Mouse (Mus musculus) midbrain, embryonic 15.5 days (tissue): ENCODE data around the gene Klk1. TPM values are rescaled to one million over a fixed set of nuclear protein-coding genes. Genes with fewer than 3 reads are reported as not detected.
"Not testable (repeated sequence)": the region's sequence is repeated elsewhere in the genome, so short reads cannot be mapped to it uniquely, and the experiment has no call there.

ENCODE experiments used
- ATAC-seq: fragments of 200-750 bp; cut with Nextera tagmentation; replicated peaks from 2 replicates; pipeline ENCODE4 v1.8.0; 2017; ENCODE audit warnings: moderate TSS enrichment
- H3K27ac ChIP-seq: fragments of 300-500 bp; sonication (generic); 2 replicates; pipeline ENCODE4 v1.5.1; 2015; ENCODE audit warnings: mild to moderate bottlenecking, inconsistent platforms
- H3K27me3 ChIP-seq: fragments of 300-500 bp; sonication (generic); replicated peaks from 2 replicates; pipeline ENCODE4 v1.6.1; 2015; ENCODE audit warnings: inconsistent platforms
- H3K36me3 ChIP-seq: fragments of 300-500 bp; sonication (generic); replicated peaks from 2 replicates; pipeline ENCODE4 v1.6.1; 2015; ENCODE audit warnings: inconsistent platforms
- H3K4me1 ChIP-seq: fragments of 300-500 bp; sonication (generic); 2 replicates; pipeline ENCODE4 v1.6.1; 2015; ENCODE audit warnings: inconsistent platforms
- H3K4me2 ChIP-seq: fragments of 300-500 bp; sonication (generic); 2 replicates; pipeline ENCODE4 v1.6.1; 2015; ENCODE audit warnings: inconsistent platforms, mild to moderate bottlenecking, moderate library complexity
- H3K4me3 ChIP-seq: fragments of 300-500 bp; sonication (generic); 2 replicates; pipeline ENCODE4 v1.5.1; 2015; ENCODE audit warnings: mild to moderate bottlenecking, inconsistent platforms
- H3K9ac ChIP-seq: fragments of 300-500 bp; sonication (generic); 2 replicates; pipeline ENCODE4 v1.6.1; 2015; ENCODE audit warnings: mild to moderate bottlenecking, inconsistent platforms
- H3K9me3 ChIP-seq: fragments of 300-500 bp; sonication (generic); 2 replicates; pipeline ENCODE4 v1.6.1; 2016; ENCODE audit warnings: inconsistent platforms
- WGBS: fragments of 180-500 bp; shearing (Covaris S2); methylation state at CpG from one replicate; pipeline ENCODE4 v1.1.7; 2015; ENCODE audit warnings: mixed read lengths; 5-methylcytosine and 5-hydroxymethylcytosine counted together
- polyA plus RNA-seq: library from polyadenylated mRNA; unstranded; fragments of >200 nt; fragmentation: Nextera tagmentation; extraction: Ambion mirVana; gene quantifications from 2 replicates; pipeline ENCODE4 v1.2.1, GENCODE M21; 2015

The Klk1 gene
- polyA plus RNA-seq, result not detected in 2 replicates

- H3K4me1 ChIP-seq, result no peaks in the 10 kb centered on the region
- no peaks in the 10 kb centered on the region for H3K9me3 ChIP-seq
- H3K27me3 ChIP-seq, result no peaks in the 10 kb centered on the region
- H3K36me3 ChIP-seq, result no peaks in the 10 kb centered on the region
- H3K4me3 ChIP-seq, result no peak within 1 kb of the TSS
- H3K9ac ChIP-seq, result no peak within 1 kb of the TSS
- no peak within 1 kb of the TSS for H3K4me2 ChIP-seq
- 64% methylated on average over 1 of the region's 1 CpGs for WGBS
- no peak within 1 kb of the TSS for H3K27ac ChIP-seq
- ATAC-seq, result no peak
Observed at GRCm38 (mm10) chr7:44225076-44225475, at the start of gene Klk1. Gene Klk1 (plus strand): TSS chr7:44225360.

DNA sequence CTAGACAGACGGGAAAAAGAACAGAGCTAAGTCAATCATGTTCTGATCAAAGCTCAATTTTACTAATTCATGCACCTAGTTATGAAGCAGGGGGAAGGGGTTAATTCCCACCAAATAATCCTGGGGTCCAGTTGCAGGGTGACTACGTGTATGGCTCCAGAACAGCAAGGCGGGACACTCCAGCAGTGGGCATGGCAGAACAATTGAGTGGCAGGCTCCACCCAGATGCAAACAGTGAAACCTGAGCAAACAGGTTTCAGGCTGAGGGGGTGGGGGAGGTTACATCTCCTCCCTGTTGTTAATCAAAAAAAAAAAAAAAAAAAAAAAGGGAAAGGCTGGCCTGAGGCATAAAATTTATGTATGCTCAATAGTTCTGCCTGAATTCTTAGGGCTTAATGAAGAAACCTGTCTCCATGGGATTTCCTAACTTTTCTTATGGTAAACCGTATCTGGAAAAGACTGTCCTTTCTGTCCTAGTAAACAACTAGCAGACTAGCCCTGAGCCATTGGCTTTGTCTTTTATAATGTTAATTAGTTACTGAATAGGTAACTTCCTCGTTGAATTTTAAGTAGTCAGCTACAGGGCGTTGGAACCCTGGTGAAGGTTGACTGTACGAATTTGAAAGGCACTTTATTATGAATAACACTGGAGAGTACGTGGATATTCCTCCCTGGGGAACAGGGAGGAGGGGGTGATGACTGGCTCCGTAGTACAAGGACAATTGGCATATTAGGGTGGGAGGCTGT, 45.7 kb upstream of the Klk1 start:
- WGBS, result 51% methylated on average over 9 of the region's 9 CpGs
- ATAC-seq, result no peak
- Histone ChIP-seq H3K4me1 (no peaks in the 10 kb centered on the region), H3K27ac (no peak overlapping the region), H3K36me3 (no peaks in the 10 kb centered on the region), H3K9ac (no peak overlapping the region), H3K4me3 (no peak overlapping the region), H3K27me3 (no peaks in the 10 kb centered on the region), H3K9me3 (no peaks in the 10 kb centered on the region), H3K4me2 (no peak overlapping the region)

GRCm38 (mm10) chr7:44186516-44186915, 38.6 kb upstream of the Klk1 start:
- ATAC-seq, H3K4me2 ChIP-seq, H3K9ac ChIP-seq, H3K9me3 ChIP-seq, H3K36me3 ChIP-seq, H3K4me1 ChIP-seq, H3K27ac ChIP-seq, H3K4me3 ChIP-seq, H3K27me3 ChIP-seq: not testable (repeated sequence)
- WGBS, result 76% methylated on average over 8 of the region's 8 CpGs

- not testable (repeated sequence) for H3K9ac ChIP-seq, H3K9me3 ChIP-seq, H3K36me3 ChIP-seq, H3K4me2 ChIP-seq, H3K4me1 ChIP-seq, H3K27me3 ChIP-seq, H3K27ac ChIP-seq, ATAC-seq, H3K4me3 ChIP-seq
Observed at GRCm38 (mm10) chr7:44187936-44188335, 37.2 kb upstream of the Klk1 start, which contains the start of gene Klk1b24. Gene Klk1b24 (plus strand): TSS chr7:44188236.

- H3K9ac ChIP-seq, H3K27me3 ChIP-seq, ATAC-seq, H3K4me1 ChIP-seq, H3K9me3 ChIP-seq, H3K36me3 ChIP-seq, H3K4me3 ChIP-seq, H3K4me2 ChIP-seq, H3K27ac ChIP-seq: not testable (repeated sequence)
- WGBS, result 93% methylated on average over 1 of the region's 1 CpGs
Observed at GRCm38 (mm10) chr7:44193466-44193865, 31.7 kb upstream of the Klk1 start.

GRCm38 (mm10) chr7:44197891-44198290, 27.3 kb upstream of the Klk1 start, which contains the start of gene Klk1b3:
Gene Klk1b3 (plus strand): TSS chr7:44198191.
- no peaks in the 10 kb centered on the region for H3K4me1 ChIP-seq
- H3K36me3 ChIP-seq, result no peaks in the 10 kb centered on the region
- H3K27me3 ChIP-seq, result no peaks in the 10 kb centered on the region
- H3K4me3 ChIP-seq, result no peak within 1 kb of the TSS
- H3K27ac ChIP-seq, result no peak within 1 kb of the TSS
- H3K4me2 ChIP-seq, result no peak within 1 kb of the TSS
- WGBS, result 67% methylated on average over 3 of the region's 3 CpGs
- H3K9ac ChIP-seq, result no peak within 1 kb of the TSS
- ATAC-seq, result no peak
- no peaks in the 10 kb centered on the region for H3K9me3 ChIP-seq

- not testable (repeated sequence) for ATAC-seq, H3K27ac ChIP-seq, H3K9ac ChIP-seq, H3K4me1 ChIP-seq, H3K9me3 ChIP-seq, H3K4me2 ChIP-seq, H3K36me3 ChIP-seq, H3K4me3 ChIP-seq, H3K27me3 ChIP-seq
- WGBS, result 57% methylated on average over 3 of the region's 3 CpGs
Observed at GRCm38 (mm10) chr7:44207135-44207534, 18.0 kb upstream of the Klk1 start, which contains the start of gene Klk1b4. Gene Klk1b4 (plus strand): TSS chr7:44207435.

GRCm38 (mm10) chr7:44208307-44208706, 16.9 kb upstream of the Klk1 start:
- no peak overlapping the region for H3K27ac ChIP-seq
- ATAC-seq, result no peak
- 87% methylated on average over 3 of the region's 3 CpGs for WGBS
- H3K27me3 ChIP-seq, result no peaks in the 10 kb centered on the region
- no peak overlapping the region for H3K4me3 ChIP-seq
- no peak overlapping the region for H3K9ac ChIP-seq
- H3K36me3 ChIP-seq, result no peaks in the 10 kb centered on the region
- no peaks in the 10 kb centered on the region for H3K4me1 ChIP-seq
- H3K9me3 ChIP-seq, result no peaks in the 10 kb centered on the region
- H3K4me2 ChIP-seq, result no peak overlapping the region

- WGBS, result 98% methylated on average over 1 of the region's 1 CpGs
- H3K4me1 ChIP-seq, result no peaks in the 10 kb centered on the region
- no peak within 1 kb of the TSS for H3K9ac ChIP-seq
- H3K9me3 ChIP-seq, result no peaks in the 10 kb centered on the region
- H3K36me3 ChIP-seq, result no peaks in the 10 kb centered on the region
- no peaks in the 10 kb centered on the region for H3K27me3 ChIP-seq
- no peak within 1 kb of the TSS for H3K27ac ChIP-seq
- no peak for ATAC-seq
- no peak within 1 kb of the TSS for H3K4me3 ChIP-seq
- H3K4me2 ChIP-seq, result no peak within 1 kb of the TSS
Observed at GRCm38 (mm10) chr7:44215645-44216044, 9.5 kb upstream of the Klk1 start, which contains the start of gene Klk1b5. Gene Klk1b5 (plus strand): TSS chr7:44215945.

DNA sequence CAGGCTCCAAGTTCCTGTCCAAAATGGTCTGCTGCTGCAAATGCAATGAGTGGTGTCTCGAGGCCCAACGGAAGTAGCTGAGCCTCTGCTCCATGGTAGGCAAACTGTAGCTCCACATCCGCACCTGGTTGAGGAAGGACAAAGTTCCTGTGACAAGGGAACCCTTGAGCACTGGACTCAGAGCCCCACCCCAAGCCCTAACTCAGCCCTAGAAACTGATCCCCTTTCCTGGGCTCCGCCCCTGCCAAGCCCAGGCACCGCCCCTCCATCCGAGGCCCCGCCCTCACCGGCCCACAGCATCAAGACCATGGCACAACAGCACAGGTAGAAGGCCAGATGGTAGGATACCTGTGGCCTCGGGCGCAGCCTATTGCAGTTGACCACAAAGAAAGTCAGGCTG, 3.6 kb upstream of the Klk1 start:
- ATAC-seq, H3K9ac ChIP-seq, H3K27me3 ChIP-seq, H3K9me3 ChIP-seq, H3K4me1 ChIP-seq, H3K4me3 ChIP-seq, H3K36me3 ChIP-seq, H3K27ac ChIP-seq, H3K4me2 ChIP-seq: not testable (repeated sequence)
- WGBS, result 86% methylated on average over 10 of the region's 10 CpGs

DNA sequence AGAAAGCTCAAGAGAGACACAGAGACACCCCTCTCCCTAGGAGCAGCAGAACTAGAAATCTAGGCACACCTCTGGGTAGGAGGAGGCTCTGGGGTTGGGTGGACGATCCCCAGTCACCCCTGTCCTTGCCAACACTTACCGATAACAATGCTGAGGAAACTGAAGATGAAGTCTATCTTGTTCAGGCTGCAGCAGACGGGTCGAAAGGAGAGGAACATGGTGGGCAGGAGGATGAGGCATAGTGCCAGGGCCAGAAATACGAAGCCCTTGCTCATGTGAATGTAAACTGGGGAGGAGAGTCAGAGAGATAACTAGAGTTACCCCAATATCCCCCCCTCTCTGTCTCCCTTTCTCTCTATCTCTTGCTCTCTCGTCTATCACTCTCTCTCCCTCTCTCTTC, 2.8 kb upstream of the Klk1 start:
- not testable (repeated sequence) for ATAC-seq, H3K36me3 ChIP-seq, H3K4me2 ChIP-seq, H3K9ac ChIP-seq, H3K9me3 ChIP-seq, H3K4me1 ChIP-seq, H3K27me3 ChIP-seq, H3K4me3 ChIP-seq, H3K27ac ChIP-seq
- 78% methylated on average over 6 of the region's 6 CpGs for WGBS

DNA sequence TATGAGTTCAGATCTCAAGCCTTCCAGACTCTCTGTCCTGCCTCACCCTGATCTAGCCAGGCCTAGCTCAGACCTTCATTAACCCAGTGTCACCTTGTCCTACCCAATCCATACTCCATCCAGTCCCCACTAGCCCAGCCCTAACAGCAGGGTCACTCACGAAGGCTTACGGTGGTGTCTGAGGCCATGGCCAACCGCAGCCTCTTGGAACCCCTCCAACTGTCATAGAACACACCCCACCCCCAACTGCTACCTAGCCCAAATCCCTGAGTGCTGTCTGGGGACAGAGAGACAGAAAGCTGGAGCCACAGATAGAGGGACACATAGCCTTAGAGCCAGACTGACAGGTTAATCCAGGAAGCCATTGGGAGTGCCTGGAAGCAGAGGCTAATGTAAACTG, 10.7 kb downstream of the Klk1 start, which contains the start of gene Gm36864:
Gene Gm36864 (plus strand): TSS at position 269 of the 400 bp plus-strand sequence.
- no peak for ATAC-seq
- WGBS, result 66% methylated on average over 3 of the region's 3 CpGs
- Histone ChIP-seq H3K9me3 (no peaks in the 10 kb centered on the region), H3K4me3 (no peak within 1 kb of the TSS), H3K27me3 (no peaks in the 10 kb centered on the region), H3K27ac (no peak within 1 kb of the TSS), H3K9ac (no peak within 1 kb of the TSS), H3K4me1 (no peaks in the 10 kb centered on the region), H3K36me3 (no peaks in the 10 kb centered on the region), H3K4me2 (no peak within 1 kb of the TSS)

- Histone ChIP-seq H3K4me1 (no peaks in the 10 kb centered on the region), H3K9ac (no peak overlapping the region), H3K36me3 (no peaks in the 10 kb centered on the region), H3K9me3 (no peaks in the 10 kb centered on the region), H3K4me2 (no peak overlapping the region), H3K27me3 (no peaks in the 10 kb centered on the region), H3K27ac (no peak overlapping the region), H3K4me3 (no peak overlapping the region)
- no peak for ATAC-seq
- 62% methylated on average over 2 of the region's 2 CpGs for WGBS
Observed at GRCm38 (mm10) chr7:44239913-44240312, 14.8 kb downstream of the Klk1 start.
